Mouse (Mus musculus) spleen, postnatal 4 days (tissue): ENCODE measurements around the gene Gm26661.

Source experiments
- DNase-seq, 2 experiments: peaks; one replicate each; pipeline ENCODE4 v3.0.0; 2022; ENCODE audit warnings: low spot score in 2 of 2

Gm26661 gene

DNA sequence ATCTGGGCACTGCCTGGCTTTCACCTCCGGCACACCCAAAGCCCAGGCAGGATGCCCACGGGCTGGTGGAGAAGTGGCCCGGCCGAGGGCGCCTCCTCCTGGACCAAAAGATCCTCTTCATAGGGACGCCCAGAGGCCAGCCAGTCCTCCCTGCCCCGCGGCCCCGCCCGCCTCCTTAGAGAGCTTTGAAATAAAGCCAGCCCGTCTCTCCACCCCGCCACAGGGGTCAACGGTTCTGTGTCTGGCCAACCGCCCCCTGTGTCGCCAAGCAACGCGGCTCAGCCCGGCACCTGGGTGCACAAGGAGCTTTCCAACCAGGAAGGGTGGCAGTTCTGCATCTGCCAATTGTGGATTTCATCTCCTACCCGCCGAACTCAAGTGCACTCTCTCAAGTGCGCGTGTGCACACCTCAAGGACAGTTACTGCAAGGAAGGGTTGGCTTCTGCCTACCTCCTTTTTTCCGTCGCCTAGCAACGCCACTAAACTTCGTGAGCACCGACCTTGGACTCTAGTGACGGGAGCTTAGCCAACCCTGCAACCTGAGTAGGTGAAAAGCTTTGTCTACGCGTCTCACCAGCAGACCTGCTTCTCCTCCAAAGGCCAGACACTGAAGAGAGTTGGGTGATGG, at the start of gene Gm26661:
Gm26661 (plus strand) TSS at position 56 of the 628 bp plus-strand sequence.
- peak; percentile 26 to 68 for DNase-seq

DNA sequence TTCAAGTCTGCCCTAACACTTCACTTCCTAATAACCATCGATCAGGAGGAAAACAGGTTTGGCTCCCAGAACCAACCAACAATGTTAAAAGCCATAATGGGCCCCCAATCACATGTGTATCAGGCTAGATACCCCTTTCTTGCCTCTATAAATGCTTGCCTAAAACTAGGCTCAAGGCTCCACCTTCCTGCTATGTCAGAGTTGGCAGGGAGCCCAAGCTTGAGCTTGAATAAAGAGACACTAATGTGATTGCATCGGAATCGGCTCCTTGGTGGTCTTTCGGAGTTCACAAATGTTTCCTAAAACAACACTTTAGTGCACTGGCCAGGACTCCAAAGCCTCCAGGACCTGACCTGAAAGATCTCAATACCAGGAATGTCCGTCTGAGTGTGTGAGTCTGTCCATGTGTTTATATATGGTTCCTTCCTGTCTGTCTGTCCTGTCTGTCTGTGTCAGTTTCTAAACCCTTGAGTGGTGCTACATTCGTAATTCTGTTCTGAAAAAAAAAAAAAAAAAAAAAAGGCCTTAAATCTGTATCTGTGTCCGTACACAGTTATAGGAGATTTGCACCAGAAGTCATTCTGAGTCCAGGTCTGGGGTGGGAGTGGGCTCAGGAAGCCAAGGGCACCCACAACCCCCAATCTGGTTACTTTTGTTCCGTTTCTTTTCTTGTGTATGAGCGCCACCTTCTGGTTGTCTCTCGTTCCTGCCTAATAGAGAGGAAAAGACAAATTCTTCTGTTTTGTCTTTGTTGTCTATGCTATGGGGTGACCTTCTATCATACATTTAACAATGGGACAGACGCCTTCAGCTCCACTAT, 42.2 kb upstream of the Gm26661 start:
- DNase-seq, result no peak

DNA sequence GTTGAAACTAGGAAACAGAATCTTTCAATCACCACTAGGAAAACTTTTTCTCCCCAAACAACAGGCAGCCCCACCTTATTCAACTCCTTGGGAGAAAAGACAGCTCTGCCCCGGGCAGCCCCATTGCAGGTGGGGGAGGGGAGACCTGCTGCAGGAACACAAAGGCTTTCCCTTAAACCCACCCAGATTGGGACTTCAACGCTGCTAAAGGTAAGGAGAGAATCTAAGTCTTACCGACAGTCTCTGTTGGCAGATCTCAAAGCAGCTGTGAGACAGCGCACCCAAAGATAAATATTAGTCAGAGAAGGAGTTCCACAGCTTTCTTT, 41.7 kb upstream of the Gm26661 start:
- no peak for DNase-seq

DNA sequence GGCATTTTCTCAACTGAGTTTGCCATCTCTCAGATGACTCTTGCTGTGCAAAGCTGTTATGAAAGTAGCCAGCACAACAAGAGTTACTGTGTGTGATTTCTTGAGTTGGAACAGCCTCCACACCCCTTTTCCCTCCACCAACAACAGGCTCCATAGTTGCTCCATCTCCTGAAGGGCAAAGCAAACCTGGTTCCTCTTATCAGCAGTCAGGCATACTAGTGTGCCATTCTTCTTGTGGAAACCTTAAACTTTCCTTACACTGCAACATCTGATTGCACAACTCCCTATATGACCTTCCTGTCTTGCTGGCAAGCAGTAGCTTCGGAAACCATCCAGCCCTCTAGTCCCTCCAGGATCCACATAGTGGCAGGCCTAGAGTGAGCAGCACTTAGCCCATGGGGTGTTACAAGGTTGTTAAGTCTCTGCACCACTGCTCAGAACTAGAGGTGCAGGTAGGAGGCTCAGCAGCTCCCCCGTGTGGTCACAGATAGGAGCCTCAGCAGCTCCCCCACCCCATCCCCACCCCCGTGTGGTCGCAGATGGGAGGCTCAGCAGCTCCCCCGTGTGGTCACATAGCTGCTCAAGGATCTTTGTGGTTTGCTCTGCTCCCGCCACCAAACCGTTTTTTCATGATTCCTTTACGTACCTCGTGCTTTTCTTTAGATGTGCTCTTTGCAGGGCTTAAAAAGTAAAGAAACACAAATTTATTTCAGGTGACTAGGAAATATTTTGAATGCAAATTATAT, 25.6 kb upstream of the Gm26661 start:
- DNase-seq, result peak; percentile 73 to 88

DNA sequence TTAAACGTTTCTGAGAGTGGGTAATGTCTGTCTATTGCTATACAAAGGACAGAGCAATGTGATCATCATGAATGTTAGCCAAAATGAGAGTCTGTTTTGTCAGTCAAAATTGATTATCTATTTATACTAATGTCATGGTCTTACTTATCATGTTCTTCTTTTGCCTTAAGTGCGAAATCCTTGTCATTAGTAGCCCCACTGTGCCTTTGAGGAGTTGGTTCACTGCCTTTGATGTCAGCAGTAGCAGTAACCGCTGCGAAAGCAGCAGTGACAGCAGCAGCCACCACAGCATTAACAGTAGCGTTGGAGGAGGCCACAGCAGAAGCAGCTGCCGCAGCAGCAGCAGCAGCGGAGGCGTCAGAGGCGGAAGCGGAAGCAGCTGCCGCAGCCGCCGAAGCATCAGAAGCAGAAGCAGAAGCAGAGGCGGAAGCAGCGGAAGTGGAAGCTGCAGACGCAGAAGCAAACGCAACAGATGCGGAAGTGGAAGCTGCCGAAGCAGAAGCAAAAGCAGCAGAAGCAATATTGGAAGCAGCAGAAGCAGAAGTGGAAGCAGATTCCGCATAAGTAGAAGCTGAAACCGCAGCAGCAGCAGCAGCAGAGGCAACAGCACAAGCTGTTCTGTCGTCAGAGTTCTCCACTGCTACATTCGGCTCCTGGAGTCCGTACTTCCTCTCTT, 17.5 kb upstream of the Gm26661 start:
- peak; percentile 47 to 66 for DNase-seq

DNA sequence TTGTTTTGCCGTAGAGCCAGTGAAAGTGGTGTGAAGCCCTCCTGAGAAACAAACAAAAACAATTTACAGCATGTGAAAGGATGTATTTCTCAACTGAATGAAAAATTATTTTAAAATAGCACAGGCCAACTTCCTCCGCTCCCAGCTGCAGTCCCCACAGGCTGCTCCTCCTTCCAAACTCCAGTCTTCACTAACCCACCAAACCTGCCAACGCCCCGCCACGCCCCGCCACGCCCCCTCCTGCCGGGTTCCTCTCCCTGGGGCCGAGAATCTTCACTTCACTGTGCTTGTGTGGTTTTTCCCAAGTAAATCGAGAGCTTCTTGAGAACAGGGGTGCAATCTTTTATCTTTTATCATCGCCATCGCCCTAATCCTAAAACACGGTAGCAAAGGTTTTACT, 5.3 kb upstream of the Gm26661 start:
- DNase-seq, result no peak

DNA sequence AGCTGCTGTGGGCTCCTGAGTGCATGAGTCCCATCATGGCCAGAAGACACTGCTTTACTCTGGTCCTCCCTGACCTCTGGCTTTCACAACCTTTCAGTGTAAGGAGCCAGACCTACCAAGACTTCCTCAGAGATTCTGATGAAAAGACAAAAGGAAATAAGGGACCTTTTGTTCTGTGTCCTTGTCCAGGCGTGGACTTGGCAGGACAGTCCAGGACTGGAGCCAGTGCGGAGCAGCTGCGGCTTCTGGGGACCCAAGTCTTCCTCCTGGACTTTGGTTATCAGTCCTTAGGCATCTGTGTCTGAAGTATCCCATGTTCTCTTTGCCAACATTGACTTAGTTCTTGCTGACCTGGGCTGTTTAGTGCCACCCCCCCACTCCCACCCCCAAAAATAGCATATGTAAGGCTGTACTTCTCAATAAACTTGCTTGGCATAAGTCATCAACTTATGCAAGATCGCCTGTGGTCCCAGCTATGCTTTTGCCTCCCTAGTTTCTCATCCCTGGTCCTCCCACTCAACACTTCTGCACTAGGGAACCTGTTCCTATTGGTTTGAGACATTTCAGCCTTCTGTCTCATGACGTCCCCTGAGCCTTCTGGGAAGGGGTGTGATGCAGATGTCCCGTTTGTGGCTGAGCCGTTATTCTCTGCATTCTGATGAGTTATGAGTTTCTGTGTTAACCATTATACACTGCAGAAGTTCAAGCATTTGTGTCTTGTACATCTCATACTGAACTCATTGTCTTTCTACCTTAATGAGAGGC, 1.9 kb upstream of the Gm26661 start:
- no peak for DNase-seq

DNA sequence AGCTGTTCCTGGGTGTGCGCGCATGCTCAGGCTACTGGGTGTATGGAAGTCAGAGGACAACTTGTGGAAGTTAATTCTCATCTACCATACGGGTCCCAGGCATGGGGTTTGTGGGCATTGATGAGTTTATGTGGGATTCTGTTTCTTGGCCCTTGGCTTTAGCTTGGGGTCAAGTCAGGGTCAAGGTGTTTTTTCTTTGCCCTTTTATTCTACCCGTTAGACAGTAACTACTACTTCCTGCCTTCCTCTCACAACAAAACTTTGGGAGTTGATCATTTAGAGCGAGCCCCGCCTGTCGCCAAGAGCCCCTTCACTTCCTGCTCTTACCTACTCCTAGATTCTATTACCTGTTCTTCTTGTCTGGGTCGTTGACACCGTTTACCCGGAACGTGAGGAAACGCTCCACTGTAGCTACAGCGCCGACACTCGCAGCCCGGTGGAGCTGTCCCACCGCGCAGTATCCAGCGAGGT, 291 bp upstream of the Gm26661 start:
- no peak for DNase-seq

DNA sequence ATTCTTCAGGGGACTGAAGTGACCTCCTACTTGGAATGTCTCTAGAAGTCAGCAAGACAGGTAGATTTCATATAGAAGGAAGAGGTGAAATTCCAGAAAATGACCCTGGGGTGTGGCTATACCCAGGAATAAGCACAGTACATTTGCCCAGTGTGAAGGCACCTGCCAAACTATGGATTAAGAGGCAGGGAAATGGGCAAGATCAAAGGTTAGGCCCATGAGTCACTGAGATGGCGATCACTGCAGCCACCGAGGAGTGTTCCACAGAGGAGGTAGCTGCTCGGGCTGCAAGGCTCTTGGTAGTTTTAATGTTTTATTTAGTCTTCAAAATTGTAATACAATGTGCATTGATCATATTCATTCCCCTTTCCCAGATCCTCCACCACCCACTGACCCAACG, 4.6 kb downstream of the Gm26661 start:
- no peak for DNase-seq

DNA sequence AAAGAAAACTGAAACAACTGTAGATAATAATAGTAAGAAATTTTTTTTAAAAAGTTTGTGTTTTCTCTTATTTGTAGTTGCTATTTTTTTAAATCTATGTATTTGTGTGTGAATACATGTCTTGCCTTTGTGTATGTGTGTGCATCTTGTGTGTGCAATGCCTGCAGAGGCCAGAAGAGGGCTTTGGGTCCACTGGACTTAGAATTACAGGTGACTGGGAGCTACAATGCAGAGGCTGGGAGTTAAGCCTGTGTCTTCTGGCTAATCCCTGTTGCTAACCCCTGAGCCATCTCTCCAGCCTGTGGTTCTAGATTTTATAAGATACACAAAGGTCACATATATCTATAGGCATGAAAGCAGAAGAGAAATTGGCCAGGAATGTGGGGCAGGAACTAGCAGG, 9.2 kb downstream of the Gm26661 start:
- no peak for DNase-seq

DNA sequence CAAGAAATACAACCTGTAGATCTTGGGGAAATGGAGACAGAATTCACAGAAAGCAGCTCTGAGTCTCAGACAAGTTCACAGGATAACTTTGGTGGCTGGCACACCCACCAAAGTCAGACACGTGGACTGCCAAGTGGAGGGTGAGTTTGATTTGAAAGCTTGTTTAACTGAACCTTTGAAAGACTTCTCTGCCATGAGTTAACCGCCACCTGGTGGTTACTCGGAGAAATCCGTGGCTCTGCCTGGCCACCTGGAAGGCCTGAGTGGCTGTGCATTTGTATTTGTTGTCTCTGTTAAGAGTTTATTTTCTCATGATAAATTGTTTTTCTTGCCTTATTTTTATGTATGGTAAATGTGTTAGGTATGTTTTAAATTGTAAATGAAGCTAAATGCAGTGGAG, 10.4 kb downstream of the Gm26661 start:
- DNase-seq, result peak in 1 of 2 experiments; percentile 18

DNA sequence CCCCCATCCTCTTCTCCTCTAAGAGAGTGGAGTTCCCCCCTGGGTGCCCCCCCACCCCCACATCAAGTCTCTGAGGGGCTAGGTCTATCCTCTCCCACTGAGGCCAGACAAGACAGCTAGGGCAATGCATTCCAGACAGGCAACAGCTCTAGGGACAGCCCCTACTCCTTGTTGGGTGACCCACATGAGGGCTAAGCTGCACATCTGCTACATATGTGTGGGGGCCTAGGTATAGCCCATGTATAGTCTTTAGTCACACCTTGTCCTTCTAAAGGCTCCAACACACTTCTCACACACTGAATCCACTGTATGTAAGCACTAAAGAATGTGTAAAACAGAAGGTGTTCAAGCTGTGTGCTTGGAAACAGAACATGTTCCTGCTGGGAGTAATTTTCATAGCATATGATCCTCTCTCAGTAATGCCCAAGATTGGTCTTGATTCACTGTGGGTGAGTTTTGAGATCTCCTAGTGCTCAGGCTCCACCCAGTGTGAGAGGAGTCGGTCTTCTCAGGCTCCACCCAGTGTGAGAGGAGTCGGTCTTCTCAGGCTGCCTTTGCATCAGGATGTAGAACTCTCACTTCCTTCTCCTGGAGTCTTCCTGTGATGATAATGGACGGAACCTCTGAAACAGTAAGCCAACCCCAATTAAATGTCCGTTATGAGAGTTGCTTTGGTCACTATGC, 12.6 kb downstream of the Gm26661 start:
- no peak for DNase-seq

DNA sequence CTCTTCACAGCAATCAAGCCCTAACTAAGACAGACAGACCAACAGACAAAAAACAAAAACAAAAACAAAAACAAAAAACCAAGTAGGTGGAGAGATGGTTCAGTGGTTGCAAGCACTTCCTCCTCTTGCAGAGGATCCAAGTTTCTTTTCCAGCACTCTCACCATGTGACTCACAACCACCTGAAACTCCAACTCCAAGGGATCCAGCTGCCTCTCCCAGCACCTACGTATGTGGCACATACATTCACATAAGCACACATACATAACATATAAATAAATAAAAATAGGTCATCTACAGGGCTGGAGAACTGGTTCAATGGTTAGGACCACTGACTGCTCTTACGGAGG, 13.1 kb downstream of the Gm26661 start:
- DNase-seq, result no peak

DNA sequence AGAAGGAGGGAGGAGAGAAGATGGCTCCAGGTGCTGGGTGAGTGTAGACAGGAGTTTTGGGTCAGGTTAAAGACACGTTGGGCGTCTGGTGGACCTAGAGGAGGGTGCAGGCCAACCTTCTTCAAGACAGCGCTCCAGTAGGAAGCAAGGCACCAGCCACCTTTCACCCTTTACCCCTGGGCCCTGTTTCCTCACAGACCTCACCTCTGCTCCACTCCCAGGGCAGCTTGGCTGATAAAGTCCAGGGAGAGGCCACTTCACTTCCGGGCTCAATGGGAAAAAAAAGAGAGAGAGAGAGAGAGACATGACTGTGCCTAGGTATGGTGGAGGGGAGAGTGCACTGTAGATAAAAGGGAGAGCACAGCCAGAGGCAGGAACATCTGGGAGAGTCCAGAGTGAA, 16.3 kb downstream of the Gm26661 start:
- DNase-seq, result no peak

DNA sequence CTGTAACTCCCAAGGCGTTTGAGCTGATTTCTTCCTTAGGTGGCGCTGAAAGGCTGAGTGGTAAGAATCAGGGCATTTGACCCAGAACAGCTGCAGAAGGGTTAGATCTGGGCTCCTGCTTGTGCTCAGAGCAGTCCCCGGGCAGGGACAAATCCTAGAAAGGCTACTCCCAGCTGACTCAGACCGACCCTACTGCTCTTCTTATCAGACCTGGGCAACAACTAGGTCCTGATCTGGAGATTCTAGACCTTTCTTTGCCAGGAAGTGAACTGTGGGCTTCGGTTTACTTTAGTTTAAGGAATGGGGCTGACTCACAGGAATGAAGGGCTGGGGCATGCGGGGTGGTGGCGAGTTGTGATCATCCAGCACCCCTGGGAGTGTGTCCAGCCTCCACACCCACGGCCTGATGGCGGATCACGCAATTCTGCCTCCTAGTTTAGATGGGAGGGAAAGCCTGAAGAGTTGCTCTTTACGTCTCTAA, 17.2 kb downstream of the Gm26661 start:
- DNase-seq, result no peak

DNA sequence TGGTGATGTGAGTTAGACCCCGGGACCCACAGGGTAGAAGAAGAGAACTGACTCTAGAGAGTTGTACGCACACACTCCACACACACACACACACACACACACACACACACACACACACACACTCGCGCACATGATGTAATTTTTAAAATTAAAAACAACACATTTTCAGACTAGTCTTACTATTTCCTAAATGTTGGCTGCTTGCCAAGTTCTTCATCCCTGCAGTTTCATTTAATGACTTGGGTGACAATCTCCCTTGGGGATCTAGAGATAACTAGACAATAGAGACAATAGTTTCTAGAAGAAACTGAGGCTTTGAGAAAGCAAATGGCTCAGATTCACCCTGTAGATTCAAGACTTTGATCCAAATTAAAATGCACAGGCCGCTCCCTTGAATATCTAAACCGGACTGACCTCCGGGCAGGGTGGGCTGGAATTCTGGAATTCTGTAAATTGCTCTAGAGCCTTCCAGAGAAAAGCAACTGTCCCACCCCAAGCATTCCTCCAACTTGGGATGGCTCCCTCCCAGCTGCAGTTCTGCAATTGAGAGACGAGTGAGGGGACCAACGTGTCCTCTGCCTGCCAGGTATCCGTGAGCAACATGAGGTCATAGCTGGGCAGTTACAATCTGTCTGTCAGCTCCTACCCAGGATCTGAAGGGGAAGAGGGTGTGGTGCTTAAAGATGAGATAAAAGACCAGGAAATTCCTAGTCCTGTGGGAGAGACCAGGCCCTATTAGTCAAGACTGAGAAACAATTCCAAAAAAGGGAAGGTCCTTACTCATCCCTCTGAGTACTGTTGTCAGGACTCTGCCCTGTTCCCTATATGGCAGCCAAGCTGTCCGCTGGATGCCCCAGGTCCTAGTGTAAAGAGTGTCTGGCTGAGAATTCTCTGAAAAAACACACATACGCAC, 17.9 kb downstream of the Gm26661 start:
- DNase-seq, result no peak

DNA sequence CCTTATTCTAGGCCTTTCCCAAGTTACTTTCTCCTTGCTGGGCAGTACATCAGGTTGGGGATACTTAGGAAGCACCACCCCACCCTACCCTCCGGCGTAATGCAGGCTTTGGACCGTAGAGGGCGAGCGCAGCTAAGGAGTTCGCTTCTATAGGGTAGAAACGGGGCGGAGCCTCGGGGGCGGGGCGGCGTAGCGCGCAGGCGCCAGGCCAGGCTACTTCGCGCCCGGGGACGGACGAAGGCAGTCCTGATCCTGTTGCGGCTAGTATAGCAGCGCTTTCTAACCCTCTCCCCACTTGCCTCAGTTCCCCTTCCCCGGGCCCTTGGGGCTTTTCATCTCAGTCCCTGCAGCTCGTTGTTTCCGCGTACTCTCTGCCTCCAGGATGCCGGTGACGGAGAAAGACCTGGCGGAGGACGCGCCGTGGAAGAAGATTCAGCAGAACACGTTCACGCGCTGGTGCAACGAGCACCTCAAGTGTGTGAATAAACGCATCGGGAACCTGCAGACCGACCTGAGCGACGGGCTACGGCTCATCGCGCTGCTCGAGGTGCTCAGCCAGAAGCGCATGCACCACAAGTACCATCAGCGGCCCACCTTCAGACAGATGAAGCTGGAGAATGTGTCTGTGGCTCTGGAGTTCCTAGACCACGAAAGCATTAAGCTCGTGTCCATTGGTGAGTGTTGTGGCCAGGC, 26.5 kb downstream of the Gm26661 start, which contains the start of gene Flnb:
Flnb (plus strand) TSS at position 188 of the 693 bp plus-strand sequence.
- peak; percentile 90 to 95 for DNase-seq

DNA sequence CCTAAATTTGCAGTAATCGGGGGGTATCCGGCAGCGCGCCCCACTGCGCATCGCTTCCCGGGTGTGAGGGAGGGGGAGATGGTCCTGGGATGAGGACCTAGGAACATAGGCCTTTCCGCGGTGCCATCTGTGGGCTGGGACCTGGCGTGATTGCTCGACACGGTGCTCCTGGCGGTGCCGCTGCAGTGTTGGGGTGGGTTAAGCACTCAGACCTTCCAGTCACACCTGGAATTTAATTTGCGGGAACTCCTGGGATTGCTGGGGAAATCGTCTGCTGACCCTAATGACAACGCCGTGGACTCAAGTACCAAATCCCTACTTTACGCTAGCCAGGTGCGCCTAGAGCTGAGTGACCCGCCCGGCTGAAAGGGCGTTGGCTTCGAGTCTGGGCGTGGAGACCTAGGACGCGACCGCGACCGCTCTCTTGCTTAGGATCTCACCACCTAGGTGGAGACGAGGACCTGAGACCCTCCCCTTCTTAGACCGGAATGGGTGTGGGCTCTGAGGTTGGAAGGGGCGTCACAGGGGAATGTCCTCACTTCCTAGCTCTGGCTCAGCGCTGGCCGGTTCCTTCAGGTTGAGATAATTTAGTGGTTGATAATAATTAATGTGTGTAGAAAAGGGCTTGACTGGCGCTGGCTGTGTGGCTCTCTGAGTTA, 27.2 kb downstream of the Gm26661 start:
- DNase-seq, result no peak
